Mouse (Mus musculus) hematopoietic stem cell, adult 5-6 weeks (primary cell): ENCODE results near the gene Ophn1. TPM values are rescaled to one million over a fixed set of nuclear protein-coding genes. Genes with fewer than 3 reads are reported as not detected.
A peak's percentile ranks its signal among the peaks of the same experiment; 100 is the strongest.

Experiments
- ATAC-seq, 2 experiments: fragments of 125-278 bp in 1 of 2; replicated peaks in 1 of 2; 2 replicates each; pipeline ENCODE4 v1.8.0; 2016 to 2017; ENCODE audit warnings: inconsistent platforms in 2 of 2, mild to moderate bottlenecking in 2 of 2, moderate number of reproducible peaks in 2 of 2, low read depth in 1 of 2, moderate TSS enrichment in 1 of 2; ENCODE audit not compliant: low FRiP score in 2 of 2, poor library complexity in 2 of 2, severe bottlenecking in 2 of 2, insufficient read depth in 1 of 2, low TSS enrichment in 1 of 2
- total RNA-seq: library from RNA; stranded (forward); fragments of 172-1452, 232-1000 nt; gene quantifications from 2 replicates; pipeline ENCODE4 v1.2.3, GENCODE M21; 2017

The Ophn1 gene
- total RNA-seq, result 4.0 and 5.8 TPM in 2 replicates

- peak; percentile 90 to 94 for ATAC-seq
Observed at GRCm38 (mm10) chrX:98890406-98891116, at the start of gene Ophn1. Gene Ophn1, minus strand, starts transcription at chrX:98891025.

- peak; percentile 62 to 78 for ATAC-seq
Observed at GRCm38 (mm10) chrX:98937555-98938294, 46.9 kb upstream of the Ophn1 start.

GRCm38 (mm10) chrX:98936707-98937554, 46.1 kb upstream of the Ophn1 start:
- peak; percentile 82 to 87 for ATAC-seq

DNA sequence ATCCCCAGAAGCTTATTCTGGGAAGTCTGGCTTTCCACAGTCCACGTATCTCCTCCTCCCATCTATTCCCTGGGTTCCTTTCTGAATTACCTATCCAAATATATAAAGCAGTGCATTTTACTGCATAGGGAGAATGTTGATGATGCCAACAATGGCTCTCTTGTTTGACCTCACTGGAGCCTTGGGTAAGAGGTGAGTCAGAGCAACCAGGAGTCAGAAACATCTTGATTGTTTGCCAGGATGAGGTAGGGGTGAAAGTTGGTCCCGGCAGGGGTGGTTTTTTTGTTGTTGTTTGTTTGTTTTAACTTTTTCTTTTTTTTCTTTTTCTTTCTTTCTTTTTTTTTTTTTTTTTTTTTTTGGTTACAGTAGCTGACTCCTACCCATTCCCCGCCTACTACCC, 45.3 kb upstream of the Ophn1 start, which contains the start of gene Yipf6:
TSS of gene Yipf6 (plus strand) at position 216 of the 400 bp plus-strand sequence.
- no peak for ATAC-seq

DNA sequence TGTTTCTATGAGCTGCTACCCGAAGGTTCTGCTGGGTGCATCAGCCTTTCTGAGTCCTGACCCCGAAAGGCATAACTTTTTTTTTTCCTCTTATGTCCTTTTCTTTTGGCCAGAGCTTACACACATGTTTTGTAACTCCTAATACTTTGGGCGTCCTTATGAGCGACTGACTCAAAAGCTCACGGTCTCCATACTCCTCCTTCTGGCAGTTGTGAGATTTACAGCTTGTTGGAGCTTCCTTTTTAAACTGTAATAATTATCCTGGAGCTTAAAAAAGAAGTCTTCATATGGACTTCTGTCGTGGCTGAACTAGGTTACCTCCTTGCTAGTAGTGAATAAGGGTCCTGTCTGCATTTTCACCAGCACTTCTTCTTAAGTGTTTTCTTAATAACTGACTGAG, 28.6 kb upstream of the Ophn1 start:
- ATAC-seq, result peak; percentile 59 to 81

GRCm38 (mm10) chrX:98908910-98909309, 18.1 kb upstream of the Ophn1 start:
- ATAC-seq, result no peak; a peak in 1 of 4 replicates

DNA sequence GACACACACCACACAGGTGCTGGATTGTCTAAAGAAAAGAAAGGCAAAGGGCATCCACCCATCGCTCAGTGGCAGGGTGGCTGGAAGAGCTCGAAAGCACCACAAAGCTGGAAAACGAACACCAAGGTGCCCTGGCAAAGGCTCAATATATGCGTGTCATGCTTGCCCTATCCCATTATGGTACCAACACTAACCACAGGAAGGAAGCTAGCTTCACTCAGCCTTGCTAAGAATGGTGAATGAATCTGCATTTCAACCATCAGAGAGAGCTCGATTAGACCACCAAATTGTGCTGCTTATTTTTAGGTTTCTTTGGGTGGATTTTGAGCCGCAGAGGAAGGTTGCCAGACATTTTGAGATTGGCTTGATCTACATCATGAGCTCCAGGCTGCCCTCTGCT, 13.4 kb upstream of the Ophn1 start:
- peak; percentile 94 to 97 for ATAC-seq

DNA sequence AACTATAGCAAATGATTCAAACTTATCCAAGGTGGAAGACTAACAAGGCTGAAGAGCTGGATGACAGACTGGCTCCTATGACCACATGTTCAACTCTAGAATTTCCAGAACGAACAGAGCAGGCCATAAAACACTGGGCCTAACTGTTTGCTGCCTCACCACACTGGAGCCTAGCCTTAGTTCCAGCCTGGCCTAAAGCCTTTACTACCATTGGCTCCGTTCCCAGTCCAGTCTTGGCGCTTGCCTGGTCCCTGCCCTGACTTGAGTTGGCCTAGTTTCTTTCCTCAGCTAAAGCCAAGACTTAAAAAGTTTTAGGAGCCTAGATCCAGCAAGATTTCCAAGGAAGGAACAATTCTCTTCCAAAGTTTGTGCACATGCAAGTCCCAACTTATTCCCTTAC, 7.5 kb upstream of the Ophn1 start:
- ATAC-seq, result no peak

DNA sequence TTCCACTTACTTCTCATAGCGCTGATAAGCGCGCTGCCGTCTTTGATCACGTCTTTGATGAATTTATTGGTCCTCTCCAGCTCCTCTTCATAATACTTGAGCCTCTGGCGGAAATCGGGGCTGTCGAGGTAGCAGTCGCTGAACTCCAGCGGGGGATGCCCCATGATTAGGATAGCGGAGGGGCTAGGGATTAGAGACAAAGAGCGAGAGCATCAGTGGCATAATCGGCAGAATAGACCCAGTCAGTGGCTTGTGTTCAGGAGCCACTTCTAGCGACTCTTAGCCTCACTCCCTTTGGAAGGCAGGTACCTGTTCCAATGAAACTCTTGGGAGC, 786 bp downstream of the Ophn1 start:
- ATAC-seq, result no peak

GRCm38 (mm10) chrX:98881983-98882382, 8.8 kb downstream of the Ophn1 start:
- ATAC-seq, result no peak

- ATAC-seq, result peak; percentile 72 to 78
Observed at GRCm38 (mm10) chrX:98881085-98881484, 9.7 kb downstream of the Ophn1 start.

- ATAC-seq, result no peak
Observed at GRCm38 (mm10) chrX:98880314-98880713, 10.5 kb downstream of the Ophn1 start.

DNA sequence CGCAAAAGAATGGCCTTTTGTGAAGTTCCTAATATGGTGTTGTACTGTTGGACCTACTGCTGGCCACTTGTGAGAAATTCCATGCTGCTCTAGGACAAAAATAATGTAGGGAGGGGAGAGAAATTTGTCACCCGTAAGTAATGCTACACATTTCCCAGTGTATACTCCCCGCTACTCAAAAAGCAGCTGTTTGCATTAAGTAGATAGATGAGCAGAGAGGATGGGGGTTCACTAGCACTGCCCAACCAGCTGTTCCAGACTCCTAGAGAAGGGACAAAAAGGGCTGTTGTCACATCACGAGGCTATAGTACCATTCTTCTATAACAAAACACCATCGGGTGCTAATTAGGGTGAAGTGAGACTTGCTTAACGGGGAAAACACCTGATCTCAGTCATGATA, 15.7 kb downstream of the Ophn1 start:
- no peak for ATAC-seq

- ATAC-seq, result no peak
Observed at GRCm38 (mm10) chrX:98874086-98874485, 16.7 kb downstream of the Ophn1 start.

- no peak for ATAC-seq
Observed at GRCm38 (mm10) chrX:98872064-98872463, 18.8 kb downstream of the Ophn1 start.

GRCm38 (mm10) chrX:98870541-98870940, 20.3 kb downstream of the Ophn1 start:
- ATAC-seq, result peak; percentile 24 to 45; a peak in 1 of 4 replicates

- peak; percentile 61 to 77; a peak in 3 of 4 replicates for ATAC-seq
Observed at GRCm38 (mm10) chrX:98869735-98870134, 21.1 kb downstream of the Ophn1 start.

GRCm38 (mm10) chrX:98869165-98869564, 21.7 kb downstream of the Ophn1 start:
- peak; percentile 50 to 64; a peak in 2 of 4 replicates for ATAC-seq
